Comparison of ENCODE assay signal across 8 mouse cellular contexts in genomic region chr4:128609925-128610402, GRCm38 (mm10). TPM values are rescaled to one million over a fixed set of nuclear protein-coding genes. Genes with fewer than 3 reads are reported as not detected.
DNase-seq lines count a peak whose midpoint lies in the region; ATAC-seq lines count a peak whose summit lies in the region.

Gene Zscan20 (minus strand): TSS chr4:128610098.

- ATAC-seq in forebrain, embryonic 14.5 days: peak; percentile 98
- peak; percentile 96 for ATAC-seq in neural tube, embryonic 15.5 days (ENCODE audit: low FRiP score)

- no peaks in the 10 kb centered on the region for H3K9me3 ChIP-seq in forebrain, embryonic 14.5 days (replicated peaks; ENCODE audit: control insufficient read depth, low read length)
- H3K9me3 ChIP-seq in neural tube, embryonic 15.5 days (replicated peaks): no peaks in the 10 kb centered on the region

- H3K27me3 ChIP-seq in forebrain, embryonic 14.5 days (replicated peaks; ENCODE audit: control insufficient read depth, insufficient read depth, low read length): no peaks in the 10 kb centered on the region
- H3K27me3 ChIP-seq in neural tube, embryonic 15.5 days (replicated peaks): no peaks in the 10 kb centered on the region

- intact Hi-C loops in heart, postnatal 14 days (cut with DNase I): loop anchor here (2.0 to 5.0 kb wide), 2 partner anchors 167 to 251 kb away; no protein-coding TSS in a partner anchor

- H3K9ac ChIP-seq in forebrain, embryonic 14.5 days (ENCODE audit: low read length): peak within 1 kb of the TSS; percentile 74
- peak within 1 kb of the TSS; percentile 54 for H3K9ac ChIP-seq in neural tube, embryonic 15.5 days (replicated peaks)

- H3K4me2 ChIP-seq in forebrain, embryonic 14.5 days (ENCODE audit: low read length): peak within 1 kb of the TSS; percentile 48
- H3K4me2 ChIP-seq in neural tube, embryonic 15.5 days: peak within 1 kb of the TSS; percentile 70

- DNase-seq in ES-CJ7 (ENCODE audit: low read depth, low spot score): peak; percentile 99
- DNase-seq in cerebellum, adult 11 months: peak; percentile 95
- peak; percentile 100 for DNase-seq in forebrain, embryonic 14.5 days (ENCODE audit: low spot score)
- peak; percentile 90 to 93 for DNase-seq in heart, postnatal 14 days
- peak; percentile 99 for DNase-seq in layer of hippocampus, adult 11-12 months (ENCODE audit: low spot score)
- DNase-seq in lung, adult 18-20 months: peak; percentile 98 to 99
- peak; percentile 96 for DNase-seq in testis, postnatal 14 days (ENCODE audit: low spot score)

- peak within 1 kb of the TSS; percentile 53 for H3K4me3 ChIP-seq in forebrain, embryonic 14.5 days (ENCODE audit: low read depth, low read length)
- peak within 1 kb of the TSS; percentile 59 for H3K4me3 ChIP-seq in neural tube, embryonic 15.5 days (replicated peaks)

- no peak within 1 kb of the TSS for H3K27ac ChIP-seq in forebrain, embryonic 14.5 days (ENCODE audit: low read depth, low read length)
- peak within 1 kb of the TSS; percentile 73 for H3K27ac ChIP-seq in neural tube, embryonic 15.5 days (replicated peaks)

- WGBS in forebrain, embryonic 14.5 days: under 1% methylated on average over 24 of the region's 24 CpGs
- WGBS in neural tube, embryonic 15.5 days: under 1% methylated on average over 24 of the region's 24 CpGs

- H3K36me3 ChIP-seq in forebrain, embryonic 14.5 days (ENCODE audit: control insufficient read depth, insufficient read depth, low read length): no peaks in the 10 kb centered on the region
- H3K36me3 ChIP-seq in neural tube, embryonic 15.5 days: no peaks in the 10 kb centered on the region

- H3K4me1 ChIP-seq in forebrain, embryonic 14.5 days (ENCODE audit: control insufficient read depth, insufficient read depth, low read length): peaks cover 9% of the 10 kb centered on the region; the same call in 1 of the 2 replicates
- peaks cover 23% of the 10 kb centered on the region for H3K4me1 ChIP-seq in neural tube, embryonic 15.5 days

RNA-seq across cellular contexts. Expression of gene Zscan20, which starts in this region (rescaled TPM):
- 3.3 and 4.2 TPM in 2 replicates for polyA plus RNA-seq in forebrain, embryonic 14.5 days (2014; fragmentation: Nextera tagmentation; extraction: Ambion mirVana)
- 1 to 10 TPM; 4.4 to 4.7 TPM for total RNA-seq in heart, postnatal 14 days (2021)
- polyA plus RNA-seq in neural tube, embryonic 15.5 days (2015; fragmentation: Nextera tagmentation; extraction: Ambion mirVana): 4.3 and 4.5 TPM in 2 replicates
